Mouse (Mus musculus) kidney, adult 2 months (tissue): ENCODE data around the gene Clic1. TPM values are rescaled to one million over a fixed set of nuclear protein-coding genes. Genes with fewer than 3 reads are reported as not detected.
A peak's percentile ranks its signal among the peaks of the same experiment; 100 is the strongest.

Experiments
- DNase-seq: peaks from one replicate; pipeline ENCODE4 v3.0.0; 2021
- H3K27ac ChIP-seq: fragments of 200-500 bp; 2 replicates; pipeline ENCODE4 v1.5.1; 2012; ENCODE audit warnings: low read depth, low read length, control low read depth, inconsistent platforms; ENCODE audit not compliant: insufficient read depth
- H3K27me3 ChIP-seq: fragments of 200-500 bp; replicated peaks from 2 replicates; pipeline ENCODE4 v1.6.1; 2012; ENCODE audit warnings: mild to moderate bottlenecking, moderate library complexity, low read length, inconsistent platforms; ENCODE audit not compliant: control insufficient read depth, insufficient read depth
- H3K36me3 ChIP-seq: fragments of 200-500 bp; 2 replicates; pipeline ENCODE4 v1.6.1; 2012; ENCODE audit warnings: mild to moderate bottlenecking, moderate library complexity, low read length, inconsistent platforms; ENCODE audit not compliant: control insufficient read depth, insufficient read depth
- H3K4me1 ChIP-seq: fragments of 200-500 bp; 2 replicates; pipeline ENCODE4 v1.6.1; 2011; ENCODE audit warnings: low read length; ENCODE audit not compliant: control insufficient read depth, insufficient read depth
- H3K4me3 ChIP-seq: fragments of 200-500 bp; 2 replicates; pipeline ENCODE4 v1.5.1; 2011; ENCODE audit warnings: mild to moderate bottlenecking, low read depth, low read length, control low read depth; ENCODE audit not compliant: insufficient read depth
- CTCF ChIP-seq: fragments of 200-500 bp; conservative IDR thresholded peaks from 2 replicates; pipeline ENCODE4 v1.5.1; 2011; ENCODE audit warnings: low read depth, mild to moderate bottlenecking, control low read depth, low read length, moderate library complexity, mixed read lengths; ENCODE audit not compliant: insufficient read depth, insufficient read length
- POLR2A ChIP-seq: fragments of 200-500 bp; IDR thresholded peaks from one replicate; pipeline ENCODE4 v1.6.1; 2011; ENCODE audit warnings: low read depth, low read length, control low read depth
- WGBS: fragments of 180-500 bp; shearing (Covaris S2); methylation state at CpG from one replicate; pipeline ENCODE4 v1.1.7; 2018; 5-methylcytosine and 5-hydroxymethylcytosine counted together
- polyA plus RNA-seq: library from polyadenylated mRNA; depleted of rRNA; stranded (reverse); fragments of >200 nt; gene quantifications from 2 replicates; pipeline ENCODE4 v1.2.3, GENCODE M21; 2012

Gene Clic1
- polyA plus RNA-seq, 1 experiment: 117 TPM

DNA sequence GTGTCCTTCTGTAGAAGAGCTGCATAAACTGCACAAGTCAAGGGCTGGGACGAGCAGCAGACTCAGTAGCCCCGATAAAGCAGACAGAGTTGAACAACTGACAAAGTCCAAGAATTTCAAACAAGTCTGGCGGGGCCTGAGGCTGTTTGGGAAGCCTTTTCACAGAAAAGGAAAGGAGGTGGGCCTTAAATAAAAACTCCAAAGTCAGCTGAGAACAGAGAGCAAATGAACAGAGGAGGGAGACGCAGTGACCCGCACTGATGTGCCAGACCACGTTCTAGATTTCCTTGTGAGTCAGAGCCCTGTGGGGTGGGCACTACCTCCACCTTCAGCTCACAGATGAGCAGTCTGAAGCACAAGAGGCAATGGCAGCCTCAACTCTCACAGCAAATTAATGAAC, 14.9 kb upstream of the Clic1 start:
- Histone ChIP-seq H3K27ac (no peak overlapping the region), H3K36me3 (no peaks in the 10 kb centered on the region), H3K4me3 (no peak overlapping the region), H3K27me3 (no peaks in the 10 kb centered on the region), H3K4me1 (no peaks in the 10 kb centered on the region)
- TF ChIP-seq CTCF (no peak), POLR2A (no peak)
- no peak for DNase-seq
- WGBS: 63% methylated on average over 6 of the region's 6 CpGs

GRCm38 (mm10) chr17:35039121-35039873, 10.5 kb upstream of the Clic1 start:
- Histone ChIP-seq H3K27me3 (no peaks in the 10 kb centered on the region), H3K4me3 (no peak overlapping the region), H3K4me1 (no peaks in the 10 kb centered on the region), H3K36me3 (no peaks in the 10 kb centered on the region), H3K27ac (no peak overlapping the region)
- DNase-seq: no peak
- TF ChIP-seq CTCF: no peak
- no peak for TF ChIP-seq POLR2A
- 83% methylated on average over 11 of the region's 11 CpGs for WGBS

DNA sequence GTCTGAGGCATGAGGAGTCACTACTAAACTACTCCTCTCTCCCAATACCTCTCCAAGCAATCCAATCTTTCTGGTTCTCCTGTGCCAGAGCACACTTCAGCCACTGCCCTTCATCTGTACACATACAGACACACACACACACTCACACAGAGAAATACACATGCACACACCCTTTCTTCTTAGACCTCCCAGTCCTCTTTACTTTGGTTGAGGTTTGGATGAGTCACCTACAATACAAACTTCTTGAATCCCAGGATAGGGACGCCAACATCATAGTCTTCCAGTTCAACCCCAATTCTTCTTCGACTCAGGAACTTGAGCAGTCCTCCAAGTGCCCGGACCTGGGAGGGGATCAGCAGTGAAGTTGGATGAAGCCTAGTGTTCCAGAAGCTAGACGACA, 6.0 kb upstream of the Clic1 start:
- 81% methylated on average over 4 of the region's 4 CpGs for WGBS
- DNase-seq: no peak
- Histone ChIP-seq H3K4me3 (no peak overlapping the region), H3K4me1 (peaks cover 9% of the 10 kb centered on the region; the same call in 1 of the 2 replicates), H3K36me3 (no peaks in the 10 kb centered on the region), H3K27ac (no peak overlapping the region), H3K27me3 (no peaks in the 10 kb centered on the region)
- no peak for TF ChIP-seq POLR2A
- TF ChIP-seq CTCF: no peak

- no peaks in the 10 kb centered on the region for H3K27me3 ChIP-seq
- no peak for DNase-seq
- H3K4me3 ChIP-seq: no peak overlapping the region
- WGBS: 74% methylated on average over 7 of the region's 7 CpGs
- TF ChIP-seq CTCF (no peak), POLR2A (no peak)
- peaks cover 15% of the 10 kb centered on the region for H3K4me1 ChIP-seq
- H3K36me3 ChIP-seq: no peaks in the 10 kb centered on the region
- H3K27ac ChIP-seq: no peak overlapping the region
Observed at GRCm38 (mm10) chr17:35044904-35045806, 4.6 kb upstream of the Clic1 start.

DNA sequence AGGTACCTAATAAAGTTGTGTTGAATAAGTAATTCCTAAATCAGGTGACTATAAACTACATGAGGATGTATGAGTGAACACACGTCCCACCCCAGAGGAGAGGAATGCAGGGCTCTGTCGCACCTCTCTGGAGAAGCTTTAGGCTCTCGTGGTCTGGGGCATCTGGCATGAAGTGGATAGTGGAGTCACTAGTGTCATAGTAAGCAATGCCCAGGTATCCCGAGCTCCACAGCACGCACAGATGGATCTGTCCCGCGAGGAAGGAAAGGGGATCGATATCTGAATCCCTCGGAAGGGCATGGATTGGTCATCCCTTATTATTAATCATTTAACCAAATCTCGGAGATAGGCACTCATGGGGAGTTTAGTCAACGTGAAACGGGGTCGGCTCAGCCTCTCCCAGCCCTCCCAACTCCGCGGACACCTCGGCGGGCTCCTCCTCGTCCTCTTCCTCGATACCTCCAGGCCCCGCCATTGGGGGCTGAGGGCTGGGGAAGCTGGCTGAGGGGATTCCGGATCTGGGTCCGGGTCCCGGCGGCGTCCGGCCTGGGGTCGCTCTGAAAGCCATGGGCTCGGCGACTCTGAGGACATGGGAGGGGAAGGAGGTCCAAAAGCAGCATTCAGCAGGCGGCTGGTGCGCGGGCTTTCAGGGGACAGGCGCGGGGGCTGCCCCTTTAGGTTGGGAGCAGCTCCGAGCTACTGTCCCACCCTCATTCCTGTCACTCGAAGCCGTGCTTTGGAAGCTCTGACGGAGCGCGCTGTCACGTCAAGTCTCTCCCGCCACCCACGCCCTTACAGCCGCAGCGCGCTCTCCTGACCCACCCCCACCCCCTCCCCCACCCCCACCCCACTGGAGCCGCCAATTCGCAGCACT, 3.7 kb upstream of the Clic1 start:
- no peak for DNase-seq
- 4% methylated on average over 48 of the region's 48 CpGs for WGBS
- TF ChIP-seq CTCF: no peak
- no peak for TF ChIP-seq POLR2A
- peak overlapping the region; percentile 47 for H3K4me3 ChIP-seq
- 0 out of 2 replicates have a peak overlapping the region, but pooled peaks have one; percentile 3 for H3K27ac ChIP-seq
- no peaks in the 10 kb centered on the region for H3K36me3 ChIP-seq
- H3K4me1 ChIP-seq: peaks cover 15% of the 10 kb centered on the region
- no peaks in the 10 kb centered on the region for H3K27me3 ChIP-seq

DNA sequence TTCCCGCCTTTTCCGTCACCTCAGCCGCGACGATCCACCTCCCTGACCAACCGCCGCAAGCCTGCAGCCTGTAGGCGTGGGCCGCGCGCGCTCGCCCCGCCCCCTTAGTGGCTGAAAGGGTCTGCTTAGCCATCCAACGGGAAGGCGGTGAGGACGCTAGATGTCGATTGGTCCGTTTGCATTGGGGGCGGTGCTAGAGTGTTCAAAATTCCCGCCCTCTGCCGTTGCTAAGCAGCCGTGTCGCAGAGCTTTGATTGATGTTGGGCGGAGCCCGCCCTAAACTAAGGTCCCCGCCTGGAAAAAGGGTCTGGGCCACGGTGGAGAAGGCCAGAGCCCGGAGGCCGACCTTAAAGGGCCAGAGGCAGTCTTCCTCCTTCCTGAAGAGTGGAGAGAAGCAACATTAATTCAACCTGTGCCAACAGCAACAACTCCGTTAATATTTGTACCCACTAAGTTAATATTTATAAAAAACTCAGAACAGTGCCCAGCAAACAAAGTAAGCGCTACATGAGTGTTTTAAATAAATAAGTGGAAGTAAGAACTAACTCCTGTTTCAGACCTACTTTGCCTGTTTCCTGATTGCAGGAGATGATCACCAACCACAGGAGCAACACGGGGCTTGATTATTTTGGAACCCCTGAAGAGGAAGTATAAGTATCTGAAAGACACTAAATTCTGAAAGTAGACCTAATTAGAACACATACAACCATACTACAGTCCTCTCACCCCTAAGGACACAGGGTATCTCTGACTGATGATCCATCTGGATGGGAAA, 2.9 kb upstream of the Clic1 start, which contains the start of gene Msh5:
Gene Msh5 (minus strand): TSS at position 65 of the 775 bp plus-strand sequence.
- Histone ChIP-seq H3K27ac (peak within 1 kb of the TSS; percentile 94), H3K4me1 (peaks cover 15% of the 10 kb centered on the region), H3K4me3 (peak within 1 kb of the TSS; percentile 47), H3K36me3 (no peaks in the 10 kb centered on the region), H3K27me3 (no peaks in the 10 kb centered on the region)
- TF ChIP-seq POLR2A: no peak
- no peak for TF ChIP-seq CTCF
- DNase-seq: peak; percentile 99
- under 1% methylated on average over 33 of the region's 33 CpGs for WGBS
